Mouse (Mus musculus) C2C12 (cell line): ENCODE data around the gene Lmtk2.

Experiments
- CEBPB ChIP-seq: IDR thresholded peaks from one replicate; pipeline ENCODE4 v1.6.1; 2011; ENCODE audit warnings: low read depth, mild to moderate bottlenecking, control low read depth, moderate library complexity
- CTCF ChIP-seq: IDR thresholded peaks from one replicate; pipeline ENCODE4 v1.5.1; 2011; ENCODE audit not compliant: control insufficient read depth, insufficient read depth, insufficient read length
- MAX ChIP-seq: IDR thresholded peaks from one replicate; pipeline ENCODE4 v1.6.1; 2011; ENCODE audit warnings: mild to moderate bottlenecking, control low read depth
- MYOG ChIP-seq: IDR thresholded peaks from one replicate; pipeline ENCODE4 v1.6.1; 2011; ENCODE audit not compliant: control insufficient read depth, insufficient read length; ENCODE audit errors: extremely low read depth
- USF1 ChIP-seq: IDR thresholded peaks from one replicate; pipeline ENCODE4 v1.6.1; 2011; ENCODE audit warnings: low read depth, mild to moderate bottlenecking, control low read depth, moderate library complexity

- TF ChIP-seq CTCF (no peak), MYOG (no peak), MAX (no peak), CEBPB (no peak), USF1 (no peak)
These were observed 49.0 kb upstream of the Lmtk2 start for GRCm38 (mm10) chr5:144051268-144051667.
